Mouse (Mus musculus) midbrain, embryonic 10.5 days (tissue): ENCODE results near the gene 6430571L13Rik. TPM values are rescaled to one million over a fixed set of nuclear protein-coding genes. Genes with fewer than 3 reads are reported as not detected.

Experiments
- DNase-seq: peaks from one replicate; pipeline ENCODE4 v3.0.0-alpha.2; 2017; ENCODE audit warnings: low spot score
- H3K27ac ChIP-seq: fragments of 300-500 bp; sonication (generic); replicated peaks from 2 replicates; pipeline ENCODE4 v1.5.1; 2016; ENCODE audit warnings: mild to moderate bottlenecking
- H3K27me3 ChIP-seq: fragments of 300-500 bp; sonication (generic); 2 replicates; pipeline ENCODE4 v1.6.1; 2016; ENCODE audit warnings: low read depth, mild to moderate bottlenecking; ENCODE audit not compliant: poor library complexity, severe bottlenecking
- H3K36me3 ChIP-seq: fragments of 300-500 bp; sonication (generic); 2 replicates; pipeline ENCODE4 v1.6.1; 2016; ENCODE audit warnings: mild to moderate bottlenecking, moderate library complexity
- H3K4me1 ChIP-seq: fragments of 300-500 bp; sonication (generic); 2 replicates; pipeline ENCODE4 v1.6.1; 2016
- H3K4me3 ChIP-seq: fragments of 300-500 bp; sonication (generic); 2 replicates; pipeline ENCODE4 v1.5.1; 2016; ENCODE audit warnings: mild to moderate bottlenecking, moderate library complexity
- H3K9me3 ChIP-seq: fragments of 300-500 bp; sonication (generic); replicated peaks from 2 replicates; pipeline ENCODE4 v1.6.1; 2016; ENCODE audit warnings: mild to moderate bottlenecking
- WGBS: fragments of 180-500 bp; shearing (Covaris S2); methylation state at CpG from one replicate; pipeline ENCODE4 v1.1.7; 2016; 5-methylcytosine and 5-hydroxymethylcytosine counted together
- polyA plus RNA-seq: library from polyadenylated mRNA; unstranded; fragments of >200 nt; fragmentation: Nextera tagmentation; extraction: Ambion mirVana; gene quantifications from 2 replicates; pipeline ENCODE4 v1.2.1, GENCODE M21; 2016

Gene 6430571L13Rik
- polyA plus RNA-seq, 1 experiment from 2014 or later: 1.8 TPM

DNA sequence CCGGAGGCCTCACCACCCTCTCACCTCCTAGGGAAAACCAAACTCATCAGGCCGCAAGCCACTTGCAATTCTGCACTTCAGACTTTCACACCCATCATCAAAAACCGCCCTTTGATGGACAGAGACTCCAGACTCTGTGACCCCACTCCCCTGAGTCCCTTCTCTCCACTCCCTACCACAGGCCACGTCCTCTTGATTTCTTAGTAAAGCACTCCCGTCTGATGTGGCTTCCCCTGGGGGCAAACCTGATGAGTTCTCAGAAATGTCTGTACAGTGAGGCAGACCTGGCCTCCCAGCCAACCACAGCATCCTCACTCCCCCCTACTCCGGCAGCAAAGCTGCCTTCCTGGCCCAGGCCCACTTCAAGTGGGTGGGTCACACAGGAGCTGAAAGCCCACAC is 6.0 kb upstream of the 6430571L13Rik start:
- Histone ChIP-seq H3K9me3 (no peaks in the 10 kb centered on the region), H3K27me3 (no peaks in the 10 kb centered on the region), H3K36me3 (peaks cover 24% of the 10 kb centered on the region), H3K4me1 (peaks cover 22% of the 10 kb centered on the region), H3K4me3 (no peak overlapping the region), H3K27ac (no peak overlapping the region)
- DNase-seq: no peak
- 88% methylated on average over 6 of the region's 6 CpGs for WGBS

- no peak for DNase-seq
- H3K27ac ChIP-seq: no peak overlapping the region
- WGBS: 92% methylated on average over 5 of the region's 5 CpGs
- no peaks in the 10 kb centered on the region for H3K27me3 ChIP-seq
- no peak overlapping the region for H3K4me3 ChIP-seq
- no peaks in the 10 kb centered on the region for H3K9me3 ChIP-seq
- peaks cover 24% of the 10 kb centered on the region for H3K36me3 ChIP-seq
- peaks cover 29% of the 10 kb centered on the region for H3K4me1 ChIP-seq
Measured at GRCm38 (mm10) chr9:107335046-107335445, 5.4 kb upstream of the 6430571L13Rik start.

- 19% methylated on average over 5 of the region's 5 CpGs for WGBS
- H3K4me3 ChIP-seq: no peak overlapping the region
Measured at GRCm38 (mm10) chr9:107335909-107336308, 4.5 kb upstream of the 6430571L13Rik start.

GRCm38 (mm10) chr9:107336386-107336785 is 4.0 kb upstream of the 6430571L13Rik start:
- Histone ChIP-seq H3K27me3 (peaks cover 5% of the 10 kb centered on the region), H3K4me1 (peaks cover 43% of the 10 kb centered on the region), H3K9me3 (no peaks in the 10 kb centered on the region), H3K27ac (no peak overlapping the region), H3K36me3 (peaks cover 16% of the 10 kb centered on the region), H3K4me3 (no peak overlapping the region)
- 91% methylated on average over 6 of the region's 6 CpGs for WGBS
- DNase-seq: no peak

More at GRCm38 (mm10) chr9:107335909-107336308, 4.5 kb upstream of the 6430571L13Rik start:
- peak; percentile 64 for DNase-seq
- peaks cover 21% of the 10 kb centered on the region for H3K36me3 ChIP-seq
- H3K27ac ChIP-seq: no peak overlapping the region
- H3K9me3 ChIP-seq: no peaks in the 10 kb centered on the region
- peaks cover under 1% of the 10 kb centered on the region; the same call in 1 of the 2 replicates for H3K27me3 ChIP-seq
- H3K4me1 ChIP-seq: peaks cover 38% of the 10 kb centered on the region

GRCm38 (mm10) chr9:107338172-107338883 is 2.1 kb upstream of the 6430571L13Rik start, which contains the start of gene Hemk1:
Gene Hemk1 (minus strand): TSS chr9:107338350.
- peak within 1 kb of the TSS; percentile 89 for H3K27ac ChIP-seq
- peaks cover 44% of the 10 kb centered on the region for H3K4me1 ChIP-seq
- peaks cover under 1% of the 10 kb centered on the region; the same call in 1 of the 2 replicates for H3K36me3 ChIP-seq
- peak within 1 kb of the TSS; percentile 68 for H3K4me3 ChIP-seq
- no peaks in the 10 kb centered on the region for H3K9me3 ChIP-seq
- WGBS: 5% methylated on average over 30 of the region's 30 CpGs
- DNase-seq: peak; percentile 81
- H3K27me3 ChIP-seq: peaks cover 20% of the 10 kb centered on the region

DNA sequence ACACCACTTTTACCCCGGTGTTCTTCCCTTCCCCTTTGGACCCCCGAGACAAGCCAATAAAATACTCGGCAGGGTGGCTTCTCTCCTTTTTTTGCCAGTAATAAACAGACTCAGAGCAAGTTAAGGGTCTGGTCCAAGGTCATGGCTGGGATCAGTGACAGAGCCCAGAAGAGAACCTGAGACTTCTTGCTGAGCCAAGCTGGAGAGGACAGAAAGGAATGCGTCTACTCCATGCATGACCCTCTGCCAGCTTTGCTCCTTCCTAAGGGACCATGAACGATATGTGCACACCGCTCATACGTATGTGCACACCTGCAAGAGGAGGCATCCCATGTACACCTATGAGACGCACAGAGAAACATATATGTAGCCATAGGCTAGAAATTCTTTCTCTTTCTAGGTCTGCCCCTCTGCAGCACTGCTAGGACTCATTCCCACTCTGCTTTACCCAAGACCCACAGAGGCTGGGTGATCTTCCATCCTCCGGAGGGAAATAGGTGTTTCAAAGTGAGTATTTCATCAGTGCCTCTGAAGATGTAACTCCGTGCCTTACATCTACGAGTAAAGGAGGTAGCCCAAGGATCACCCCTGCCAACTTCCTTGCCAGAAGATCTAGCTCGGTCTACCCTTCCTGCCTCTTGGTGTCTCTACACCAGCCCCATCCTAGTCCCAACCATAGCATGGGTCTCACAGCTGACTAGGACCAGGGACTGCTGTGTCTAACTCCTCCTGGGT is 676 bp downstream of the 6430571L13Rik start:
- Histone ChIP-seq H3K27me3 (peaks cover 30% of the 10 kb centered on the region), H3K36me3 (no peaks in the 10 kb centered on the region), H3K4me1 (peaks cover 44% of the 10 kb centered on the region), H3K9me3 (no peaks in the 10 kb centered on the region), H3K4me3 (peak overlapping the region; percentile 80), H3K27ac (peak overlapping the region; percentile 84)
- 57% methylated on average over 12 of the region's 12 CpGs for WGBS
- DNase-seq: no peak

DNA sequence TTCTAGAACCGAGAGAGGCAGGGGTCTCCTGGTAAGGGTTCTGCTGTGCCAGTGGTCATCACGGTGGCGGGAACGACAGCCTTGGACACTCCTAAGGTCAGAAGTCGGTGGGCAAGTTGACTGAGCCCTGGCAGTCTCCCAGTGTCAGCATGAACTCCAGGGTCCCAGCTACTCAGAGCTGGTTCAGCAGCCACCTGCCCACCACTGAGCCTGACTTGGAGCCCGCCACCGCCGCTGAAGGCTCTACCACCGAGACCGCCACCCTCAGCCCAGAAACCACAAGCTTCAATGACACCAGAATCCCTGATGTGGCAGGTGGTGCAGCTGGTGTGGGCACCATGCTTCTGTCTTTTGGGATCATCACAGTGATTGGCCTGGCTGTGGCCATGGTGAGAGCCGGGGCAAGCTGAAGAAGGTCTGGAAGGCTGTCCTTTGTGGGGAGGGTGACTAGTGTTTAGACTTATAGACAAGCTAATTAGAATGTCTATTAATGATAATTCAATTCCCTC is 1.9 kb downstream of the 6430571L13Rik start:
- no peak overlapping the region for H3K4me3 ChIP-seq
- WGBS: 89% methylated on average over 11 of the region's 11 CpGs
- no peak overlapping the region for H3K27ac ChIP-seq
- peaks cover 40% of the 10 kb centered on the region for H3K4me1 ChIP-seq
- peaks cover 30% of the 10 kb centered on the region for H3K27me3 ChIP-seq
- H3K36me3 ChIP-seq: no peaks in the 10 kb centered on the region
- DNase-seq: no peak
- H3K9me3 ChIP-seq: no peaks in the 10 kb centered on the region

DNA sequence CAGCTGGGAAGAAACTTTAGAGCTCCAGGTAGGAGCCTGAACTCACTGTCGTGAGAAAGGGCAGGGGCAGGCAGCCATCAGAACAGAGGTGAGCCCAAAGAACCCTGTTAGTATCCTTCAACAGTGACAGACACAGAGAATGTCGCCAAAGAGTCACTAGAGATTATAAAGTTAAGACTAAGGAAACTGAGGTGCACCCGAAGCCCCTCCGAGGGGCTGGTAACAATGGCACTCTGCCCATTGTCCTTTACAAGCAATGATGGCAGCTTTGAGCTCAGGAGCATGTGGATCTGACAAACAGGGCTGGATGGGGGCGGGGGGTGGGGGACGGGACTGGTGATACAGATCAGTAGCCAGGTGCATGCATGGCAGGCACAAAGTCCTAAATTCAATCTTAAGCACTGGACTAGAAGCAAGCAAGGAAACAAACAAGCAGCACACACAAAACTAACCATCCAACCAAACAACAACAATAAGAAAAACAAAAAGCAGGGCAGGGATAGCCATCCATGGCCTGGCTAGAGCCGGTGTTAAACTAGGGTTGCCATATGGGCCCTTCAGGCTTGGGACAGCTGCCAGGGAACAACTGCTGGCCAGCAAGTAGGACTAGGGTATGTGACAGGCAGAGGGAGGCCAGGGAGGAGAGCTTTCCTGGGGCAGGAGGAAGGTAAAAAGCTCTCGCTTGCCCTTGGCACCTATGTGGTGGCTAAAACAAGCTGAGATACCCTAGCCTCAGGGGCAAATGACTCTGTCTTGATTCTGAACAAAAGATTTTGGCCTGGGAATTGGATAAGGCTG is 2.9 kb downstream of the 6430571L13Rik start:
- no peak for DNase-seq
- Histone ChIP-seq H3K4me3 (no peak overlapping the region), H3K9me3 (no peaks in the 10 kb centered on the region), H3K27me3 (peaks cover 30% of the 10 kb centered on the region), H3K27ac (no peak overlapping the region), H3K4me1 (peaks cover 30% of the 10 kb centered on the region), H3K36me3 (no peaks in the 10 kb centered on the region)
- 79% methylated on average over 8 of the region's 8 CpGs for WGBS

GRCm38 (mm10) chr9:107344027-107344426 is 3.6 kb downstream of the 6430571L13Rik start:
- Histone ChIP-seq H3K4me3 (no peak overlapping the region), H3K27me3 (peaks cover 30% of the 10 kb centered on the region), H3K4me1 (peaks cover 24% of the 10 kb centered on the region), H3K36me3 (no peaks in the 10 kb centered on the region), H3K27ac (no peak overlapping the region), H3K9me3 (no peaks in the 10 kb centered on the region)
- DNase-seq: no peak
- WGBS: 81% methylated on average over 6 of the region's 6 CpGs

DNA sequence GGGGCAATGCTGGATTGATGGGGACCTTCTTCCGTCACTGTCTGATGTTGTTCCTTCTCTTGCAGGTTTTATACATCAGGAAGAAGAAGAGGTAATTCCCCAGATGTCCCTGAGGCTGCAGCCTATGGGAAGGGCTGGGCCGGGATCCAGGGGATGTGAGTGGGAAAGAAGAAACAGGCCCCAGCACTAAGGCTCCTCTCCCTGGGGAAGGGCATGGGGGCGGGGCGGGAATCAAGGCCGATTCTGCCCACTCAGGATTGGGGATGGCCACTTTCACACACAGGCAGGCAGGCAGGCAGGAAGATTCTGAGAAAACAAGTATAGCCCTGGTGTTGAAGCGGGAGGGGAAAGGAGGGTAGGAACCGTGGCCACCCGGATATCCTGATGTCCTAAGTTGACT is 5.7 kb downstream of the 6430571L13Rik start:
- DNase-seq: no peak
- 92% methylated on average over 8 of the region's 8 CpGs for WGBS

GRCm38 (mm10) chr9:107347586-107348183 is 7.3 kb downstream of the 6430571L13Rik start:
- no peak overlapping the region for H3K27ac ChIP-seq
- H3K4me3 ChIP-seq: no peak overlapping the region
- no peak for DNase-seq
- peaks cover 24% of the 10 kb centered on the region for H3K4me1 ChIP-seq
- H3K27me3 ChIP-seq: peaks cover 11% of the 10 kb centered on the region
- WGBS: 82% methylated on average over 9 of the region's 9 CpGs
- no peaks in the 10 kb centered on the region for H3K9me3 ChIP-seq
- H3K36me3 ChIP-seq: no peaks in the 10 kb centered on the region

More for the DNA sequence above, 5.7 kb downstream of the 6430571L13Rik start:
- Histone ChIP-seq H3K27me3 (peaks cover 27% of the 10 kb centered on the region), H3K4me1 (peaks cover 21% of the 10 kb centered on the region), H3K9me3 (no peaks in the 10 kb centered on the region), H3K36me3 (no peaks in the 10 kb centered on the region), H3K4me3 (no peak overlapping the region), H3K27ac (no peak overlapping the region)

DNA sequence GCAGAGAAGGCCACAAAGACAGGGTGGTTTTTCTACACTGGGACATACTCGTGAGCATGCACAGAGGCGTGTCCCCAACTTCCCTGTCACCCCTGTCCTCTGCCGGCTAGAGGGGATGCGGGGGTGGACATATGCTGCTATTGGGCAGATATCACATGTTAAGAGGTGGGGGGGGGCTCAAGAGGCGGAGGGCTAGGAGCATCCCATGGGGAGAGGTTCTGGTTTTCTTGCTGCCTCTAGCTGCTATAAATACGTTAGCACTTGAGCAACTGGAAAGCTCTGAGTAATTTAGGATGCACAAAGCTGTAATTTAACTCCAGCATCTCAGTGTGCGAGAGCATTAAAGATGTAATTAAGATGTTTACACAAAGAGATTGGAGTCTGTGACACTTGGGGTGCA is 8.9 kb downstream of the 6430571L13Rik start:
- Histone ChIP-seq H3K9me3 (no peaks in the 10 kb centered on the region), H3K27me3 (peaks cover 4% of the 10 kb centered on the region; the same call in 1 of the 2 replicates), H3K4me3 (no peak overlapping the region), H3K4me1 (peaks cover 24% of the 10 kb centered on the region), H3K36me3 (no peaks in the 10 kb centered on the region), H3K27ac (no peak overlapping the region)
- DNase-seq: no peak
- WGBS: 71% methylated on average over 7 of the region's 7 CpGs
